Mouse (Mus musculus) retina, adult 2 months (tissue): Measurements from ENCODE around the gene Gata2.
"Not testable (repeated sequence)": the region's sequence is repeated elsewhere in the genome, so short reads cannot be mapped to it uniquely, and the experiment has no call there.

ENCODE experiments used
- DNase-seq: peaks from one replicate; pipeline ENCODE4 v3.0.0-alpha.2; 2012; ENCODE audit warnings: low read depth, low spot score

Gene Gata2

GRCm38 (mm10) chr6:88193433-88194052 lies at the start of gene Gata2:
Gene Gata2, plus strand, starts transcription at chr6:88193891.
- DNase-seq: no peak

DNA sequence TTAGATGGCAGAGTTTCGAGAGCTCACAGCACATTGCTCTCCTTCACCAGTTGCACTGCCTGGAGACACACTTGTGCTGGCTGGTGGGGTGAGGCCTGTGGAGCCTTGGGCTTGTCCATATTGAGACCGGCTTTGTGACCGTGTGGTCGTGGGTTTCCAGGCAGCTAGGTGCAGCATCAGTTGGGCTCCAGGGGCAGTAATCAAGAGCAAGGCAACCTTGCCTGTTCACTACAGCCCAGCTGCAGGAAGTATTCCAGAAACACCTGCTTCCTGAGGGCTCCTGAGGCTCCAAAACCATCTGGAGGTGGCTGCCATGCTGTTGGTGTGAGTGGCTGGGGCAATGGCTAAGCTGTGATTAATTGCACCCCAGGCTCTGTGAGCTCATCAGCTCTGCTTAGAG lies 47.9 kb upstream of the Gata2 start:
- no peak for DNase-seq

DNA sequence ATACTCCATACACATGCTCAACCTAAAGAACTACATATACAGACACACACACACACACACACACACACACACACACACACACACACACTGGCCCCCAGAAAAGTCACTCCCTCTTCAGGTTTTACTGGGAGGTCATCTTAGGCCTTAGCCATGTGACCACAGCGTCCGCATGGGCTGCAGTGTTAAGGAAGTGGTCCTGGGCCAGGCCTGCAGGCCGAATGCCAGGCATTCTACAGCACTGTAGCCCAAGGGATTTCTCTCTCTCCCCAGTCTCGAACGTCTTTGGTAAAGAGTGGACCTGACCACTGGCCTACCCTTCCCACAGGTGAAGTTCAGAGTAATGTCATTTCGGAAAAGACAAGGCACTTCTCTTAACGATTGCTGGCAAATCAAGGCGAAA lies 47.1 kb upstream of the Gata2 start:
- DNase-seq: no peak

DNA sequence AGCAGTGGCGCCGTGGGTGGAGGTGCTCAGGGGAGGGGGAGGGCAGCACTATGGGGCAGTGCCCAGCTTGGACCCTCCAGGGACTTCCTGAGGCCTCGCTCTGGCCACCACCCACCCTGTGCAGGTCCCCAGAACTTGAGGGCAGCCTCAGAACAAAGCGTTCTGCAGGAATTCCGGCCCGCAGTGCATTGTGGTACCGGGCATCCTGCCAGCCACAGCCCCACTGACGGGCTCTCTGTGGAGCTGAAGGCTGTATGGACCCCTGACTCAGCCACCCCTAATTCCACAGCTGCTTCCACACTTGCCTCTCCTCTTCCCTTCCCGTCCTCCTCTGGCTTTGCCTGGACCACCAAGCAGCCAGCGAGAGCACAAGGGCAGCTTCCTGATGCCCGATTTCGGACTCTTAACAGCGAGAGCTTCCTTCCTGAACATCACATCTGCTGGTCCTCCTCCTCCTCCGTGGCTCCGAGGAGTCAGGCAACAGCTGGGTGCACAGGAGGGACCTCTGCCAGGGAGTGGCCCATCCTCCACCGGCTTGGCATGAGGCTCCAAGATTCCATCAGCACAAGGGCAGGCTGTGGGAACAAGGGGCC lies 46.2 kb upstream of the Gata2 start:
- DNase-seq: no peak

GRCm38 (mm10) chr6:88151335-88151734 lies 42.4 kb upstream of the Gata2 start:
- DNase-seq: no peak

DNA sequence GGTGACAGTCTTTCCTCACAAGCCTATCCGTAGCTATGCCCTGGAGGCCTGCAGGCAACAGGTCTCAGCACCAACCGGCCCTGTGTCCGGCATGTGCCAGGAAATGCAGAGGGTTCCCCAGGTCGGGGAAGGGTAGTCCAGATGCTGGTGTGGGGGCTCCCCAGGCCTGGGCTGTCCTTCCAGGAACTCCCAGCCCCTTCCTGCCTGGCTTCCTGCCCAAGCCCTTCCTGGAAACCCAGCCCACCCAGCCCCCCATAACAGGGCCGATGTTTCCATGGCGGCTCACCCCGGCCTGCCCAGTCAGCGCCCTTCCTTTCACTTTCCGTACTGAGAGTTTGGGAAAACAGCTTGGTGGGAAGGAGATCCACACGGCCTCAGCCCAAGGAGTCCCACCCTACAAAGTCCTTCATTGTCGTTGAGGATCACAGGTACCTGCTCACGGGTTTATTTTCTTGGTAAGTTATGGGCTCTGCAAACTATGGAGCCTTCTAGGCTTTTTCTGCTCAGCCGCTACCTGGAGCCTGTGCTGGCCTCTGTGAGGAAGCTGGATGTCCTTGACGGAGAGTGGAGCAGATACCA lies 41.5 kb upstream of the Gata2 start:
- DNase-seq: no peak

DNA sequence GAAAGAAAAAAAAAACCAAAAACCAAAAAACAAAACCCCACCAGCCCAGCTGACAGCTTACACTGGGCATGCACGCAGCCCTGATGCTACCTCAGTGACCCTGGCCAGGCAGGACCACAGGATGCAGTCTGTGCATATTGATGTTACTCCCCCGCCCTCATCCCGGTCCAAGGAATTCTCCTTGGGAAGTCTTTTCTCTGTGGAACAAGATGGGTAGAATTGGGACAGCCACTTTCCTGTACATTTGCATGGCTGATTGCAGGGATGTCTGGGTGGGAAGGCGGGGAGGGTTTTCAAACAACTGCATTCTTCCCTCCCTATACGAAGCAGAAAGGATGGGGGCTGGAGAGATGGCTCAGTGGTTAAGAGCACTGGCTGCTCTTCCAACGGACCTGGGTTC lies 40.7 kb upstream of the Gata2 start:
- no peak for DNase-seq

- not testable (repeated sequence) for DNase-seq
Measured at GRCm38 (mm10) chr6:88155614-88156013, 38.1 kb upstream of the Gata2 start.

DNA sequence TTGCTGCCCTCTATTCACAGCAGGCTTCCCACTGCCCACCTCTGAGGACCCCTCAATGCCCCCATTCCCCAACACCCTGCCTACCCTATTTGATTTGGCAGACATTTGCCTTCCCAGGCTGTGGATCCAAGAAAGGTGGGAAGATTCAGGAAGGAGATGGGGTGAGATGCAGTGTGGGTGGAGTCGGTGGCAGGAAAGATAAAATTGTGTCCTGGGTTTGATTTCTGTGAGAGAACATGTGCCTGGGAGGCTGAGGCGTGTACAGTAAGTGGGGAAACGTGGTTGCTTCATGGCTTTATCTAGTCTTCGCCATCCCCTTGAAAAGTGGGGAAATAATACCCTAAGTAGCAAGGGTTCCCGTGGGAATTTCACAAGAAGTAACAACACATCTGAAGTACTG lies 34.9 kb upstream of the Gata2 start:
- no peak for DNase-seq

GRCm38 (mm10) chr6:88166054-88166453 lies 27.6 kb upstream of the Gata2 start:
- no peak for DNase-seq

DNA sequence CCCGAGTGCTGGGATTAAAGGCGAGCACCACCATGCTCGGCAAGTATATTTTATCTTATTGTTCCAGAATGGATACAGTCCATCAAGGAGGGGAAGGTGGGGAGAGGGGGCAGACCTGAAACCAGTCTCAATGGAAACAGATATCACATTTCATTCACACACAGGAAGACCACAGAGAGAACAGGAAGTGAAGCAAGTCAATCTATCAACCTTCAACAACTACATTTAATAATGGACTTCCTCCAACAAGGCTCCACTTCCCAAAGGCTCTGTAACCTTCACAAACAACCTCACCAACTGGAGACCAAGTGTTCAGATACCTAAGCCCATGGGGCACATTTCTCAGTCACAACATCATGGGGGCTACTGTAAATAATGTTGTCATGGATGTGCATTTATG lies 19.5 kb upstream of the Gata2 start:
- no peak for DNase-seq

DNA sequence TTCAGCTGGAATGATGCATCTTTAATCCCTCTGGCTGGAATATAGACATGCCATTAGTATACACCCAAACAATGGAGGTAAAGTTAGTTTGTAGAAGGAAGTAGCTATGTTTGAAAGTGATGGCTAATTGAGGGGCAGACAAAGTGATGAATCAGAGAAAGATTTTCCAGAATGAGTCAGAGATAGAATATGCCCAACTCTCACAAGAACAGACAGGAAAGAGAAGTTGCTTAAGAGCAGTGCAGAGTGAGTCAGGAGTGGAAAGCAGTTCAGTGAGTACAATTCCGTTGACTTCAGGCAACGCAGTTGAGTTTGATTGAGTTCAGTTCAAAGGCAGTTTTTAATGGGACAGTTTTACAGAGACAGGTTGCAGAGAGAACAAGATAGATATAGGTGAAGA lies 19.0 kb upstream of the Gata2 start:
- no peak for DNase-seq

DNA sequence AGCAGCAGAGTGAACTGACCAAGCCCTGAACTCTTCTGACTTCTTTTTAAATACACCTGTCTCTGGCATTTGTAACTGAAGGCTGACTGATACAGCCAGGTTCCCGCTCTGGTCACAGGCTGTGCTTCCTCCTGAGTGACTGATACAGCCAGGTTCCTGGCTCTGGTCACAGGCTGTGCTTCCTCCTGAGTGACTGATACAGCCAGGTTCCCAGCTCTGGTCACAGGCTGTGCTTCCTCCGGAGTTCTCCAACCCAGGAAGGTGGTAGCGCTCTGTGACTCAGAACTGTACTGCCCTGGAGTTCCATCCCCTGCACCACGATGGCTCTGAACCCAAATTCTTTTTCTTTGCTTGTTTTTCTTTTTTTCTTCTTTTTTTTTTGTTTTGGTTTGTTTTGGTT lies 9.0 kb upstream of the Gata2 start:
- DNase-seq: no peak

DNA sequence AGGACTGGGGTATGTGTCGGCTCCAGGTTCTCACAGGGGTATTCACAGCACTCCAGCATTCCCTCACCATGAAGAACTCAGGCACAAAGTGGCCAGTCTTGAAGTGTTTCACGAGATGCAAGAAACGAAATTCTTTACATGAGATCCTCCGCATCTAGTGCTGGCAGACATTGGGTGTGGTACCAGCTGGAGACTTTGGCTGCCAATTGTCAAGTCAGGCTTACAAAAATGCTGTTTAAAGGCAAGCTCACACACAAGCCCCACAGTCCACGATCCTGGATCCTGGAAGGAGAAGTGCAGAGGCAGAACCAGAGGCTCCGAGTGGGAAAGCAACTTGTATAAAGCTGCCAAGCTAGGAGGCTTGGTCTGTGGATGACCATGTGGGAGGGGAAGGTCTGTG lies 5.5 kb upstream of the Gata2 start:
- DNase-seq: no peak

- DNase-seq: no peak
Measured at GRCm38 (mm10) chr6:88189312-88190042, 4.2 kb upstream of the Gata2 start.

DNA sequence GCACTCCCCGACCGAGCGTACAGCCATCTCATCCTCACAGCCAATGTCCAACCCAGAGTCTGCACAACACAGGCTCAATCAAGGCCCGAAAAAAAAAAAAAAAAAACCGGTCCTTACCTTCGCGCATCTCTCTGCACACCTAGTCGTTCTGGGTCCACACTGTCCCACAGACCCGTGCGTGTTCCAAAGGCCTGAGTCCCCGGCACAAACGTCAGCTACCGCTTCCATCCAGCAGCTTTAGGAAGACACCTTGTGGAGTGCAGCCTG lies 3.7 kb upstream of the Gata2 start:
- DNase-seq: no peak

- DNase-seq: no peak
Measured at GRCm38 (mm10) chr6:88190310-88191023, 3.2 kb upstream of the Gata2 start.

- no peak for DNase-seq
Measured at GRCm38 (mm10) chr6:88191024-88191365, 2.7 kb upstream of the Gata2 start.

GRCm38 (mm10) chr6:88191411-88192070 lies 2.1 kb upstream of the Gata2 start:
- DNase-seq: no peak

- no peak for DNase-seq
Measured at GRCm38 (mm10) chr6:88192756-88193155, 935 bp upstream of the Gata2 start.

- DNase-seq: no peak
Measured at GRCm38 (mm10) chr6:88194053-88194977, 624 bp downstream of the Gata2 start.
